Mouse (Mus musculus): ENCODE data around the gene Armh3.

- TF ChIP-seq POLR2A (IDR thresholded peaks at IDR 0.05; ENCODE audit: low read depth, low read length) (no peak), CTCF (IDR thresholded peaks at IDR 0.05; ENCODE audit: borderline replicate concordance, insufficient read depth, low read length) (no peak)
Measured at GRCm38 (mm10) chr19:46024959-46025358, 26.7 kb upstream of the Armh3 start.
